ENCODE assay signal across 12 mouse cellular contexts in the genomic region with DNA sequence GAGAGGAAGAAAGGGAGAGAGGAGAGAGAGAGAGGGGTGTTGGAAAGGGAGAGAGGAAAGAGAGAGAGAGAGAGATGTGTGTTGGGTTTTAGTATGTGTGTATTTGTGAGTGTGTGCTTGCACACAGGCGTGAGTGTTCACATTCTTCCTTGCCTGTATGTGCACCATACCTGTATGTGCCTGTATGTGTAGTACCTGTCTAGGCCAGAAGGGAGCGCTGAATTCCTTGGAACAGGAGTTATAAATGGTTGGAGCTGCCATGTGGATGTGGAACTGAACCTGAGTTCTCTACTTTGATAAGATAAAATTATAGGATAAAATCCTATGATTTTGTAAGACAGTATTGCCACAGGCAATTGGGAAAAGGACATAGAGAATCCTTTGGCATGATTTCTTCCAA.
DNase-seq lines count a peak whose midpoint lies in the region; ATAC-seq and TF ChIP-seq lines count a peak whose summit lies in the region.
"Had no signal": no experiment of that assay in that cellular context is flagged by ENCODE, and none has a peak within 500 bp of the region (broad histone marks: within the 10 kb centered on the region; RNA-seq: fewer than 3 reads in every experiment).

No protein-coding gene starts in this region.

- H3K4me2 ChIP-seq in kidney, postnatal 0 days (ENCODE audit: low read length) = no peak overlapping the region
- H3K4me2 ChIP-seq in kidney, embryonic 16.5 days (replicated peaks; ENCODE audit: low read depth, low read length) = no peak overlapping the region
- H3K4me2 ChIP-seq: limb, embryonic 15.5 days had no signal

- TF ChIP-seq CTCF in cerebellum, adult 2 months (IDR thresholded peaks at IDR 0.05; ENCODE audit: borderline replicate concordance, insufficient read depth, low read depth, low read length) = peak; percentile 17; the same call in 1 of the 2 replicates
- peak; percentile 41; the same call in 1 of the 2 replicates for TF ChIP-seq CTCF in kidney, postnatal 0 days (IDR thresholded peaks at IDR 0.05; ENCODE audit: low read depth)

- no peaks in the 10 kb centered on the region for H3K4me1 ChIP-seq in cerebellum, adult 2 months (ENCODE audit: control insufficient read depth, insufficient read depth, low read length)
- H3K4me1 ChIP-seq in kidney, postnatal 0 days (replicated peaks; ENCODE audit: insufficient read depth, low read length) = no peaks in the 10 kb centered on the region
- no peaks in the 10 kb centered on the region for H3K4me1 ChIP-seq in kidney, embryonic 16.5 days (ENCODE audit: insufficient read depth, low read length)
- H3K4me1 ChIP-seq: midbrain, embryonic 10.5 days had no signal

- no peak for DNase-seq in cerebellum, adult 2 months
- DNase-seq in kidney, postnatal 0 days (ENCODE audit: low spot score) = no peak
- peak; percentile 48 for DNase-seq in thymus, postnatal 4 days
- DNase-seq in thymus, adult 18-20 months = no peak
- DNase-seq in adrenal gland, adult 2 months = no peak
- no peak for DNase-seq in right cerebral cortex, adult 2 months (ENCODE audit: low spot score in 2 of 2)
- DNase-seq: cerebellum, adult 8-10 months; heart, postnatal 14 days had no signal

- TF ChIP-seq POLR2A in cerebellum, adult 2 months (IDR thresholded peaks at IDR 0.05; ENCODE audit: borderline replicate concordance, insufficient read depth, low read length) = no peak

- no peaks in the 10 kb centered on the region for H3K27me3 ChIP-seq in cerebellum, adult 2 months (ENCODE audit: control insufficient read depth, insufficient read depth, low read length)
- no peaks in the 10 kb centered on the region for H3K27me3 ChIP-seq in kidney, postnatal 0 days (ENCODE audit: insufficient read depth, low read length)
- no peaks in the 10 kb centered on the region for H3K27me3 ChIP-seq in kidney, embryonic 16.5 days (ENCODE audit: insufficient read depth, low read length)
- H3K27me3 ChIP-seq: limb, embryonic 15.5 days had no signal

- no peaks in the 10 kb centered on the region for H3K9me3 ChIP-seq in kidney, postnatal 0 days (replicated peaks; ENCODE audit: low read length)
- H3K9me3 ChIP-seq in kidney, embryonic 16.5 days (ENCODE audit: low read length) = 0 out of 2 replicates have a peak, but pooled peaks cover 2% of the 10 kb centered on the region
- H3K9me3 ChIP-seq: limb, embryonic 15.5 days had no signal

- no peaks in the 10 kb centered on the region for H3K36me3 ChIP-seq in kidney, postnatal 0 days (ENCODE audit: insufficient read depth, low read length)
- no peaks in the 10 kb centered on the region for H3K36me3 ChIP-seq in kidney, embryonic 16.5 days (ENCODE audit: insufficient read depth, low read length)
- H3K36me3 ChIP-seq: limb, embryonic 15.5 days; midbrain, embryonic 10.5 days had no signal

- no peak for ATAC-seq in cerebellum, adult (ENCODE audit: insufficient number of reproducible peaks, low FRiP score, low TSS enrichment)
- no peak for ATAC-seq in kidney, postnatal 0 days (replicated peaks; ENCODE audit: low FRiP score, low read depth)
- ATAC-seq in kidney, embryonic 16.5 days (ENCODE audit: low FRiP score, low TSS enrichment) = no peak

- 61% methylated on average over 2 of the region's 2 CpGs for WGBS in cerebellum, adult 2 months
- 52% methylated on average over 2 of the region's 2 CpGs for WGBS in kidney, postnatal 0 days
- 49% methylated on average over 2 of the region's 2 CpGs for WGBS in kidney, embryonic 16.5 days

- no peak overlapping the region for H3K4me3 ChIP-seq in cerebellum, adult 2 months (replicated peaks; ENCODE audit: insufficient read depth, low read depth, low read length)
- H3K4me3 ChIP-seq in kidney, postnatal 0 days (replicated peaks; ENCODE audit: low read depth, low read length) = no peak overlapping the region
- H3K4me3 ChIP-seq in kidney, embryonic 16.5 days (ENCODE audit: low read length) = no peak overlapping the region
- H3K4me3 ChIP-seq: limb, embryonic 15.5 days; midbrain, embryonic 10.5 days had no signal

- H3K27ac ChIP-seq in cerebellum, adult 2 months (ENCODE audit: insufficient read depth, low read length) = no peak overlapping the region
- no peak overlapping the region for H3K27ac ChIP-seq in kidney, postnatal 0 days
- H3K27ac ChIP-seq in kidney, embryonic 16.5 days (ENCODE audit: low read length) = no peak overlapping the region
- H3K27ac ChIP-seq: limb, embryonic 15.5 days; midbrain, embryonic 10.5 days had no signal

- H3K9ac ChIP-seq in kidney, postnatal 0 days (ENCODE audit: low read depth, low read length) = no peak overlapping the region
- H3K9ac ChIP-seq in kidney, embryonic 16.5 days (replicated peaks; ENCODE audit: low read length) = no peak overlapping the region
- H3K9ac ChIP-seq: limb, embryonic 15.5 days had no signal
